Mouse (Mus musculus): ENCODE data around the gene Knstrn. TPM values are rescaled to one million over a fixed set of nuclear protein-coding genes. Genes with fewer than 3 reads are reported as not detected.
A peak's percentile ranks its signal among the peaks of the same experiment; 100 is the strongest.

Gene Knstrn
- 1.6 and 2.1 TPM in 2 replicates for polyA plus RNA-seq (2012; rRNA removed)

GRCm38 (mm10) chr2:118813981-118814836, at the start of gene Knstrn:
Gene Knstrn (plus strand): TSS chr2:118814003.
- WGBS = under 1% methylated on average over 49 of the region's 49 CpGs
- DNase-seq = peak; percentile 84 to 87
- H3K27me3 ChIP-seq (ENCODE audit: control insufficient read depth, insufficient read depth, low read length) = no peaks in the 10 kb centered on the region
- no peak within 1 kb of the TSS for H3K27ac ChIP-seq (ENCODE audit: insufficient read depth, low read length)
- peak within 1 kb of the TSS; percentile 52 for H3K4me3 ChIP-seq (replicated peaks; ENCODE audit: insufficient read depth, low read depth, low read length)
- no peak for TF ChIP-seq POLR2A (IDR thresholded peaks at IDR 0.05; ENCODE audit: borderline replicate concordance, insufficient read depth, low read length)
- no peak for TF ChIP-seq CTCF (IDR thresholded peaks at IDR 0.05; ENCODE audit: borderline replicate concordance, insufficient read depth, low read depth, low read length)
- no peaks in the 10 kb centered on the region for H3K4me1 ChIP-seq (ENCODE audit: control insufficient read depth, insufficient read depth, low read length)

- Histone ChIP-seq H3K4me3 (replicated peaks; ENCODE audit: insufficient read depth, low read depth, low read length) (peak overlapping the region; percentile 44), H3K27me3 (ENCODE audit: control insufficient read depth, insufficient read depth, low read length) (no peaks in the 10 kb centered on the region), H3K27ac (ENCODE audit: insufficient read depth, low read length) (no peak overlapping the region), H3K4me1 (ENCODE audit: control insufficient read depth, insufficient read depth, low read length) (peaks cover 30% of the 10 kb centered on the region)
- WGBS = 24% methylated on average over 11 of the region's 11 CpGs
- peak; percentile 62; the same call in 1 of the 2 replicates for TF ChIP-seq CTCF (IDR thresholded peaks at IDR 0.05; ENCODE audit: borderline replicate concordance, insufficient read depth, low read depth, low read length)
- TF ChIP-seq POLR2A (IDR thresholded peaks at IDR 0.05; ENCODE audit: borderline replicate concordance, insufficient read depth, low read length) = no peak
- peak; percentile 59 to 65 for DNase-seq
Observed at GRCm38 (mm10) chr2:118764094-118764831, 49.5 kb upstream of the Knstrn start.

GRCm38 (mm10) chr2:118764875-118765274, 48.9 kb upstream of the Knstrn start:
- DNase-seq = no peak
- Histone ChIP-seq H3K4me1 (ENCODE audit: control insufficient read depth, insufficient read depth, low read length) (peaks cover 30% of the 10 kb centered on the region), H3K27ac (ENCODE audit: insufficient read depth, low read length) (no peak overlapping the region), H3K27me3 (ENCODE audit: control insufficient read depth, insufficient read depth, low read length) (no peaks in the 10 kb centered on the region), H3K4me3 (replicated peaks; ENCODE audit: insufficient read depth, low read depth, low read length) (no peak overlapping the region)
- 80% methylated on average over 5 of the region's 5 CpGs for WGBS
- TF ChIP-seq POLR2A (IDR thresholded peaks at IDR 0.05; ENCODE audit: borderline replicate concordance, insufficient read depth, low read length) (no peak), CTCF (IDR thresholded peaks at IDR 0.05; ENCODE audit: borderline replicate concordance, insufficient read depth, low read depth, low read length) (no peak)

- Histone ChIP-seq H3K27ac (ENCODE audit: insufficient read depth, low read length) (no peak overlapping the region), H3K4me1 (ENCODE audit: control insufficient read depth, insufficient read depth, low read length) (peaks cover 18% of the 10 kb centered on the region), H3K4me3 (replicated peaks; ENCODE audit: insufficient read depth, low read depth, low read length) (no peak overlapping the region), H3K27me3 (ENCODE audit: control insufficient read depth, insufficient read depth, low read length) (no peaks in the 10 kb centered on the region)
- no peak for DNase-seq
- 77% methylated on average over 10 of the region's 10 CpGs for WGBS
- TF ChIP-seq CTCF (IDR thresholded peaks at IDR 0.05; ENCODE audit: borderline replicate concordance, insufficient read depth, low read depth, low read length) (peak; percentile 23; the same call in 1 of the 2 replicates), POLR2A (IDR thresholded peaks at IDR 0.05; ENCODE audit: borderline replicate concordance, insufficient read depth, low read length) (no peak)
Observed at GRCm38 (mm10) chr2:118766041-118767033, 47.5 kb upstream of the Knstrn start.

GRCm38 (mm10) chr2:118772158-118772874, 41.5 kb upstream of the Knstrn start, which contains the start of gene Phgr1:
Gene Phgr1 (plus strand): TSS chr2:118772769.
- H3K27me3 ChIP-seq (ENCODE audit: control insufficient read depth, insufficient read depth, low read length) = no peaks in the 10 kb centered on the region
- 82% methylated on average over 6 of the region's 6 CpGs for WGBS
- no peak within 1 kb of the TSS for H3K4me3 ChIP-seq (replicated peaks; ENCODE audit: insufficient read depth, low read depth, low read length)
- no peak within 1 kb of the TSS for H3K27ac ChIP-seq (ENCODE audit: insufficient read depth, low read length)
- no peak for DNase-seq
- TF ChIP-seq POLR2A (IDR thresholded peaks at IDR 0.05; ENCODE audit: borderline replicate concordance, insufficient read depth, low read length) (no peak), CTCF (IDR thresholded peaks at IDR 0.05; ENCODE audit: borderline replicate concordance, insufficient read depth, low read depth, low read length) (no peak)
- peaks cover 14% of the 10 kb centered on the region for H3K4me1 ChIP-seq (ENCODE audit: control insufficient read depth, insufficient read depth, low read length)

- Histone ChIP-seq H3K27ac (ENCODE audit: insufficient read depth, low read length) (no peak overlapping the region), H3K27me3 (ENCODE audit: control insufficient read depth, insufficient read depth, low read length) (no peaks in the 10 kb centered on the region), H3K4me3 (replicated peaks; ENCODE audit: insufficient read depth, low read depth, low read length) (no peak overlapping the region), H3K4me1 (ENCODE audit: control insufficient read depth, insufficient read depth, low read length) (peaks cover 17% of the 10 kb centered on the region)
- WGBS = 96% methylated on average over 2 of the region's 2 CpGs
- no peak for TF ChIP-seq CTCF (IDR thresholded peaks at IDR 0.05; ENCODE audit: borderline replicate concordance, insufficient read depth, low read depth, low read length)
- TF ChIP-seq POLR2A (IDR thresholded peaks at IDR 0.05; ENCODE audit: borderline replicate concordance, insufficient read depth, low read length) = no peak
- no peak for DNase-seq
Observed at GRCm38 (mm10) chr2:118774536-118774935, 39.3 kb upstream of the Knstrn start.
